Mouse (Mus musculus) intestine, embryonic 15.5 days (tissue): ENCODE measurements around the gene Cc2d2a. TPM values are rescaled to one million over a fixed set of nuclear protein-coding genes. Genes with fewer than 3 reads are reported as not detected.
A peak's percentile ranks its signal among the peaks of the same experiment; 100 is the strongest.

Experiments
- ATAC-seq: fragments of 200-750 bp; cut with Nextera tagmentation; 2 replicates; pipeline ENCODE4 v1.8.0; 2017; ENCODE audit warnings: moderate TSS enrichment, moderate library complexity
- H3K27ac ChIP-seq: fragments of 300-500 bp; sonication (generic); 2 replicates; pipeline ENCODE4 v1.5.1; 2015; ENCODE audit warnings: mild to moderate bottlenecking, inconsistent platforms
- H3K27me3 ChIP-seq: fragments of 300-500 bp; sonication (generic); replicated peaks from 2 replicates; pipeline ENCODE4 v1.6.1; 2015; ENCODE audit warnings: inconsistent platforms
- H3K36me3 ChIP-seq: fragments of 300-500 bp; sonication (generic); 2 replicates; pipeline ENCODE4 v1.6.1; 2015; ENCODE audit warnings: inconsistent platforms
- H3K4me1 ChIP-seq: fragments of 300-500 bp; sonication (generic); replicated peaks from 2 replicates; pipeline ENCODE4 v1.6.1; 2015; ENCODE audit warnings: inconsistent platforms
- H3K4me2 ChIP-seq: fragments of 300-500 bp; sonication (generic); replicated peaks from 2 replicates; pipeline ENCODE4 v1.6.1; 2015; ENCODE audit warnings: mild to moderate bottlenecking, inconsistent platforms
- H3K4me3 ChIP-seq: fragments of 300-500 bp; sonication (generic); replicated peaks from 2 replicates; pipeline ENCODE4 v1.5.1; 2015; ENCODE audit warnings: inconsistent platforms
- H3K9ac ChIP-seq: fragments of 300-500 bp; sonication (generic); 2 replicates; pipeline ENCODE4 v1.6.1; 2015; ENCODE audit warnings: inconsistent platforms
- H3K9me3 ChIP-seq: fragments of 300-500 bp; sonication (generic); 2 replicates; pipeline ENCODE4 v1.6.1; 2016; ENCODE audit warnings: inconsistent platforms
- WGBS: fragments of 180-500 bp; shearing (Covaris S2); methylation state at CpG from one replicate; pipeline ENCODE4 v1.1.7; 2015; 5-methylcytosine and 5-hydroxymethylcytosine counted together
- polyA plus RNA-seq: library from polyadenylated mRNA; unstranded; fragments of >200 nt; fragmentation: Nextera tagmentation; extraction: Ambion mirVana; gene quantifications from 2 replicates; pipeline ENCODE4 v1.2.1, GENCODE M21; 2015

Gene Cc2d2a
- 8.9 and 9.8 TPM in 2 replicates for polyA plus RNA-seq

- Histone ChIP-seq H3K9ac (peak within 1 kb of the TSS; percentile 54), H3K36me3 (no peaks in the 10 kb centered on the region), H3K4me3 (peak within 1 kb of the TSS; percentile 46), H3K4me2 (peak within 1 kb of the TSS; percentile 69), H3K27me3 (no peaks in the 10 kb centered on the region), H3K27ac (peak within 1 kb of the TSS; percentile 92), H3K9me3 (no peaks in the 10 kb centered on the region), H3K4me1 (peaks cover 16% of the 10 kb centered on the region)
- ATAC-seq = peak; percentile 78
- WGBS = 4% methylated on average over 19 of the region's 19 CpGs
Observed at GRCm38 (mm10) chr5:43661997-43662961, at the start of gene Cc2d2a. Gene Cc2d2a (plus strand): TSS chr5:43662346.

- no peak for ATAC-seq
- Histone ChIP-seq H3K4me1 (no peaks in the 10 kb centered on the region), H3K36me3 (no peaks in the 10 kb centered on the region), H3K9ac (no peak overlapping the region), H3K27me3 (no peaks in the 10 kb centered on the region), H3K9me3 (no peaks in the 10 kb centered on the region), H3K27ac (no peak overlapping the region), H3K4me2 (no peak overlapping the region), H3K4me3 (no peak overlapping the region)
- 63% methylated on average over 7 of the region's 7 CpGs for WGBS
Observed at GRCm38 (mm10) chr5:43621575-43622299, 40.4 kb upstream of the Cc2d2a start.

- Histone ChIP-seq H3K4me2 (no peak overlapping the region), H3K27ac (no peak overlapping the region), H3K36me3 (no peaks in the 10 kb centered on the region), H3K9ac (no peak overlapping the region), H3K4me1 (no peaks in the 10 kb centered on the region), H3K9me3 (no peaks in the 10 kb centered on the region), H3K27me3 (no peaks in the 10 kb centered on the region), H3K4me3 (no peak overlapping the region)
- 84% methylated on average over 4 of the region's 4 CpGs for WGBS
- ATAC-seq = no peak
Observed at GRCm38 (mm10) chr5:43625407-43625806, 36.7 kb upstream of the Cc2d2a start.

GRCm38 (mm10) chr5:43634071-43634601 lies 28.0 kb upstream of the Cc2d2a start:
- no peak for ATAC-seq
- Histone ChIP-seq H3K4me1 (no peaks in the 10 kb centered on the region), H3K4me2 (no peak overlapping the region), H3K9ac (no peak overlapping the region), H3K27ac (no peak overlapping the region), H3K27me3 (no peaks in the 10 kb centered on the region), H3K4me3 (no peak overlapping the region), H3K9me3 (no peaks in the 10 kb centered on the region), H3K36me3 (no peaks in the 10 kb centered on the region)
- 86% methylated on average over 5 of the region's 5 CpGs for WGBS

- WGBS = 36% methylated on average over 9 of the region's 9 CpGs
- Histone ChIP-seq H3K4me2 (no peak overlapping the region), H3K4me3 (no peak overlapping the region), H3K9me3 (no peaks in the 10 kb centered on the region), H3K27ac (no peak overlapping the region), H3K9ac (no peak overlapping the region), H3K27me3 (no peaks in the 10 kb centered on the region), H3K36me3 (no peaks in the 10 kb centered on the region), H3K4me1 (no peaks in the 10 kb centered on the region)
- ATAC-seq = peak; percentile 58; the same call in 1 of the 2 replicates
Observed at GRCm38 (mm10) chr5:43634602-43635081, 27.5 kb upstream of the Cc2d2a start.

- no peak overlapping the region for H3K9ac ChIP-seq
- no peak overlapping the region for H3K4me3 ChIP-seq
- 65% methylated on average over 4 of the region's 4 CpGs for WGBS
- H3K4me2 ChIP-seq = no peak overlapping the region
- ATAC-seq = no peak
- no peaks in the 10 kb centered on the region for H3K36me3 ChIP-seq
- H3K27me3 ChIP-seq = no peaks in the 10 kb centered on the region
- H3K27ac ChIP-seq = no peak overlapping the region
- no peaks in the 10 kb centered on the region for H3K9me3 ChIP-seq
- H3K4me1 ChIP-seq = no peaks in the 10 kb centered on the region
Observed at GRCm38 (mm10) chr5:43645020-43645419, 17.1 kb upstream of the Cc2d2a start.

- WGBS = 77% methylated on average over 12 of the region's 12 CpGs
- Histone ChIP-seq H3K9ac (no peak overlapping the region), H3K4me1 (no peaks in the 10 kb centered on the region), H3K9me3 (no peaks in the 10 kb centered on the region), H3K27ac (no peak overlapping the region), H3K4me3 (no peak overlapping the region), H3K27me3 (no peaks in the 10 kb centered on the region), H3K4me2 (no peak overlapping the region), H3K36me3 (no peaks in the 10 kb centered on the region)
- ATAC-seq = no peak
Observed at GRCm38 (mm10) chr5:43647098-43647774, 14.9 kb upstream of the Cc2d2a start.

- no peak for ATAC-seq
- peak overlapping the region; percentile 92; the same call in 1 of the 2 replicates for H3K27ac ChIP-seq
- peaks cover 16% of the 10 kb centered on the region for H3K4me1 ChIP-seq
- H3K27me3 ChIP-seq = no peaks in the 10 kb centered on the region
- 93% methylated on average over 3 of the region's 3 CpGs for WGBS
- H3K9ac ChIP-seq = no peak overlapping the region
- no peaks in the 10 kb centered on the region for H3K36me3 ChIP-seq
- H3K4me2 ChIP-seq = no peak overlapping the region
- no peaks in the 10 kb centered on the region for H3K9me3 ChIP-seq
- H3K4me3 ChIP-seq = no peak overlapping the region
Observed at GRCm38 (mm10) chr5:43661498-43661897, 648 bp upstream of the Cc2d2a start.

- no peak for ATAC-seq
- WGBS = 35% methylated on average over 6 of the region's 6 CpGs
- no peaks in the 10 kb centered on the region for H3K36me3 ChIP-seq
- no peaks in the 10 kb centered on the region for H3K9me3 ChIP-seq
- H3K4me3 ChIP-seq = peak overlapping the region; percentile 7; the same call in 1 of the 2 replicates
- H3K4me1 ChIP-seq = peaks cover 16% of the 10 kb centered on the region
- H3K27me3 ChIP-seq = no peaks in the 10 kb centered on the region
- H3K4me2 ChIP-seq = peak overlapping the region; percentile 69
- no peak overlapping the region for H3K9ac ChIP-seq
- H3K27ac ChIP-seq = no peak overlapping the region
Observed at GRCm38 (mm10) chr5:43663531-43663930, 1.4 kb downstream of the Cc2d2a start.

- no peaks in the 10 kb centered on the region for H3K9me3 ChIP-seq
- no peak overlapping the region for H3K27ac ChIP-seq
- H3K4me2 ChIP-seq = no peak overlapping the region; the same call in 1 of the 2 replicates
- no peak overlapping the region for H3K4me3 ChIP-seq
- no peak overlapping the region for H3K9ac ChIP-seq
- no peaks in the 10 kb centered on the region for H3K27me3 ChIP-seq
- WGBS = 34% methylated on average over 5 of the region's 5 CpGs
- peaks cover 16% of the 10 kb centered on the region for H3K4me1 ChIP-seq
- H3K36me3 ChIP-seq = no peaks in the 10 kb centered on the region
- no peak for ATAC-seq
Observed at GRCm38 (mm10) chr5:43665144-43665543, 3.0 kb downstream of the Cc2d2a start.

- H3K4me2 ChIP-seq = no peak overlapping the region
- H3K9me3 ChIP-seq = no peaks in the 10 kb centered on the region
- ATAC-seq = no peak
- H3K4me3 ChIP-seq = no peak overlapping the region
- H3K9ac ChIP-seq = no peak overlapping the region
- H3K4me1 ChIP-seq = peaks cover 8% of the 10 kb centered on the region; the same call in 1 of the 2 replicates
- H3K27me3 ChIP-seq = no peaks in the 10 kb centered on the region
- 63% methylated on average over 8 of the region's 8 CpGs for WGBS
- H3K27ac ChIP-seq = no peak overlapping the region
- 0 out of 2 replicates have a peak, but pooled peaks cover 2% of the 10 kb centered on the region for H3K36me3 ChIP-seq
Observed at GRCm38 (mm10) chr5:43669118-43669645, 7.0 kb downstream of the Cc2d2a start.
